Mouse (Mus musculus): ENCODE results near the gene Pdk2. TPM values are rescaled to one million over a fixed set of nuclear protein-coding genes. Genes with fewer than 3 reads are reported as not detected.

Gene Pdk2
- polyA plus RNA-seq, 1 experiment, result 274 TPM

DNA sequence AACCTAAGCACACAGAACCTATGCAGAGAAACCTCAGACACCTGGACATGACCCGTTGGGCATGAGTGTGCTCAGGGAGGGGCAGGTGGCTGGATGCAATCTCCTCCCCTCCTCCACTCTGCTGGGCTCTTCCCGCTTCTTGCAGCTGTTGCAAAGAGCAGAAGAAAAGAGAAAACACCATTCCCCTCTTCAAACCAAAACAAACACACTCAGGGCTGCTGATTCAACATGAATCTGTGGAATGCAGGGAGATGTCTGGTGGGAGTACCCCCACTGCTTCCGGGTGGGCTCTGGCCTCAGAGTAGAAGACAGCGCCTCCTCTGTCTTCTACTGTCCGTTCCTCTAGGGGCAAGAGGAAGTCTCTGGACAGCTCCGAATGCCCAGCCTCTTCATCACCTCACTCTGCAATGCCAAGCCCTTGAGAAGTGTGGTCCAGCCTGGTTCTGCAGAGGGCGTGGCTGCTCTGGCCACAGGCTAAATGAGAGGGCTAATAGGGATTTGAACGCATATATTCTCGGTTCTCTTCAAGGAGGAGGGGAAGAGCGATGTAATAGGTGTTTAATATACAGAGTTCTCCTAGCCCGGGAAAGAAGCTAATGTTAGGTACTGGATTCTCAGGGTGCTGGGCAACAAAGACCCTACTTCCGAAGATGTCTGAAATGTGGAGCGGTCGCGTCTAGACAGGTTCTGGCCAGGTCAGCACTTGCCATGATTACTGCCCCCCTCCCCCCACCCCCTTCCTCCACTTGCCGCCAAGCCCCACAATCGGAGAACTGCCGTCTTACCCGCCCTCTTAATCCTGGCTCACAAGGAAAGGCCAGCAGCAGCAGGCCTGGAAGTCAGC is 34.3 kb upstream of the Pdk2 start:
- Histone ChIP-seq H3K27ac (replicated peaks; ENCODE audit: low read depth, low read length) (no peak overlapping the region), H3K4me3 (ENCODE audit: insufficient read depth, low read depth, low read length) (peak overlapping the region; percentile 86), H3K4me1 (ENCODE audit: control insufficient read depth, insufficient read depth, insufficient read length, low read length) (peaks cover 10% of the 10 kb centered on the region; the same call in 1 of the 2 replicates)

GRCm38 (mm10) chr11:95074694-95075093 is 33.5 kb upstream of the Pdk2 start:
- Histone ChIP-seq H3K4me3 (ENCODE audit: insufficient read depth, low read depth, low read length) (no peak overlapping the region), H3K4me1 (ENCODE audit: control insufficient read depth, insufficient read depth, insufficient read length, low read length) (peaks cover 8% of the 10 kb centered on the region; the same call in 1 of the 2 replicates), H3K27ac (replicated peaks; ENCODE audit: low read depth, low read length) (no peak overlapping the region)

- Histone ChIP-seq H3K27ac (replicated peaks; ENCODE audit: low read depth, low read length) (no peak overlapping the region), H3K4me3 (ENCODE audit: insufficient read depth, low read depth, low read length) (no peak overlapping the region), H3K4me1 (ENCODE audit: control insufficient read depth, insufficient read depth, insufficient read length, low read length) (0 out of 2 replicates have a peak, but pooled peaks cover under 1% of the 10 kb centered on the region)
Measured at GRCm38 (mm10) chr11:95073835-95074234, 32.7 kb upstream of the Pdk2 start.

DNA sequence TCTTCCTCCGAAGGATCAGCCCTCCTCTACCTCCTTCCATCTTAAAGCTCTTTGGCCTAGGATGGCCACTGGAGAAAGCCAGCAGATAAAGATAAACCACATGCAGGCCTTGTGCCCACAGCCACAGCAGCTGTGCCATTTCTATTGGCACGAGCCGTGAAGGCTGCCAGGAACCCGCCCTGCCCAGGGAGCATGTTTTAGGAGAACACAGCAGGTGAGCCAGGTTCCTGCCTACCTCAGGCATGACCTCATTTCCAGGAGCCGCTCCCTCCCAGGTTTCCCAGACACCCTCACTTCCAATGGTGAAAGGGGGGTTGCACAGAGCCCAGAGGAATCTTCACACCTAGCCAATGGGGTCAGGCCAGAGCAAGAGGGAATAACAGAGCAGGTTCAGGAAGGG is 31.6 kb upstream of the Pdk2 start:
- Histone ChIP-seq H3K4me1 (ENCODE audit: control insufficient read depth, insufficient read depth, insufficient read length, low read length) (no peaks in the 10 kb centered on the region), H3K4me3 (ENCODE audit: insufficient read depth, low read depth, low read length) (no peak overlapping the region), H3K27ac (replicated peaks; ENCODE audit: low read depth, low read length) (no peak overlapping the region)

DNA sequence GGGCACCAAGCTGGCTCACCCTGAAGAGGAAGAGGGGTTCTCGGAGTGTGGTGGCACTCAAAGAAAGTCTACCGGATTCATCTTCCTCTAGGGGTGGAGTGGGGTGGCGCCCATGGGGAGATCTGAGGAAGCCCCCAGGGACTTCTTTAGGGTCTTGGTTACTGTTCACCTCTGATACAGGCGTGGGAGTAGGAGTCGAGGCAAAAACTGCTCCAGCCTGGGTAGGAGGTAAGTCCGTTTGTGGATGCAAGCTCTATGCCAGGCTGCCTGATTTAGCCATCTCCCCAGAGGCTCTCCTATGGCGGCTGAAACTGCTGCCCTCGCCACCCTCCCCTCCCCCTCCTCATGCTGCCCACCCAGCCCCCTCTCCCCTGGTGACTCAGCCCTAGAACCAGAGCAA is 31.0 kb upstream of the Pdk2 start:
- no peak overlapping the region for H3K27ac ChIP-seq (replicated peaks; ENCODE audit: low read depth, low read length)
- H3K4me3 ChIP-seq (ENCODE audit: insufficient read depth, low read depth, low read length), result no peak overlapping the region
- H3K4me1 ChIP-seq (ENCODE audit: control insufficient read depth, insufficient read depth, insufficient read length, low read length), result no peaks in the 10 kb centered on the region

- Histone ChIP-seq H3K4me3 (ENCODE audit: insufficient read depth, low read depth, low read length) (no peak overlapping the region), H3K4me1 (ENCODE audit: control insufficient read depth, insufficient read depth, insufficient read length, low read length) (no peaks in the 10 kb centered on the region)
Measured at GRCm38 (mm10) chr11:95071266-95071665, 30.1 kb upstream of the Pdk2 start.

GRCm38 (mm10) chr11:95070140-95071107 is 29.3 kb upstream of the Pdk2 start:
- Histone ChIP-seq H3K4me3 (ENCODE audit: insufficient read depth, low read depth, low read length) (no peak overlapping the region), H3K27ac (replicated peaks; ENCODE audit: low read depth, low read length) (no peak overlapping the region), H3K4me1 (ENCODE audit: control insufficient read depth, insufficient read depth, insufficient read length, low read length) (no peaks in the 10 kb centered on the region)

More at GRCm38 (mm10) chr11:95071266-95071665, 30.1 kb upstream of the Pdk2 start:
- H3K27ac ChIP-seq (replicated peaks; ENCODE audit: low read depth, low read length), result no peak overlapping the region

DNA sequence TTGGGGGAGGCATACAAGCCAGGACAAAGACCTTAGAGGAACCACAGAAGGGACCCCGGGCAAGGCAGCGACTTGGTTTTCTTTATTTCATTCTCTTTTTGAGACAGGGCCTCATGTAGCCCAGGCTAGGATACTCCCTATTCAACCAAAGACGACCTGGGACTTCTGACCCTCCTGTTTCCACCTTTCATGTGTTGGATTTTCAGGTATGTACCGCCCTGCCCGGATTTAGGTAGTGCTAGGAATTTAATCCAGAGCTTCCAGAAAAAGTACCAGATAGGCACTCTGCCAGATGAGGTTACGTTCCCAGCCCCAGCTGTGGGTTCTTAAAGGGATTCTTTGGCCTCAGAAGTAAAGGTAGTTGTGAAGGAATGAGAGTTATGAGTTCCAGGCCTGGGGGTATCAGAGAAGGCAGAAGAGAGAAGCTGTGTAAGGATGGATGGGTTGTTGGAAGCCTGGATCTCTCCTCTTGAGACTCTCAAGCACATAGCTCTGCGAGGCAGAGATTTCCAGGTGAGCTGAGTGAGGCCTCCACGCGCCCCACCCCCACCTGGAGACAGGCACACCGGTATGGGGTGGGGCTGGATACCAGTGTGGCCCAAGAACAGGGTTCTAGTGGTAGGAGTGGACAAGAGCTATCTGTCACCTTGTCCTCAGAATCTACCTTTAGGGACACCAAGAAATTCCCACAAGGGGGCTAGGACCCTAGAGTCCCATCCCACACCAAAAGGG is 28.2 kb upstream of the Pdk2 start:
- Histone ChIP-seq H3K27ac (replicated peaks; ENCODE audit: low read depth, low read length) (no peak overlapping the region), H3K4me3 (ENCODE audit: insufficient read depth, low read depth, low read length) (no peak overlapping the region), H3K4me1 (ENCODE audit: control insufficient read depth, insufficient read depth, insufficient read length, low read length) (no peaks in the 10 kb centered on the region)

DNA sequence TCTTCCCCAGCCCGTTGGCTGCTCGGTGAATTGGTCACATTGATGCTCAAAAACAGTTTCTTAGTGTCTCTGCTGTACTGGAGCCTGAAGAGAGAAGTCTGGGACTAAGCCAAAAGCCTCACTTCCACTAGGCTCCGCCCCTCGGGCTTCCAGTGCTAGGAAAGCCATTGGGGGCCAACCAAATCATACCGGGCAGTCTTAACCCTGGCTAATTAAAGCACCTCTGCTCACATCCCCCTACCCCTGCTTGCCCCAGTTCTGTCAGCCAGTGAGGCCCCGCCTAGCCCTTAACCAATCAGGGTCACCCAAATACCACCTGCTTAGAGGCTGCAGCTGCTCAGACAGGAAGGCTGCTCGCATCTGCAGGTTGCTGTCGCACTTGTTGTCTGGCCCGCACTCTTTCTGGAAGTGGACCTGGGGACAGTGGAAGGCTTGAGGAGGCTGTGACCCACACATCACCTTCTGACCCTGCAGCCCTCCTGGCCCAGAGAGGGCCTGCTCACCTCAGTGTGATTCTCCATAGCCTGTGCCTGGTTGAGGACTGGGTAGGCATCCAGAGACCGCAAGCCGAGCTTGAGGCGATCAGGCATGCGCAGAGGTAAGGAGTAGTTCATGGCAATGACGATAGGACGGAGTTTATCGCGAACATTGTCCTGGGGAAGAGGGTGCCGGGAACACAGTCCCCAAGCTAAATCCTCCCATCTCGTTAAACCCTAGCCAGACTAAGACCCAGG is 15.8 kb upstream of the Pdk2 start:
- Histone ChIP-seq H3K4me1 (ENCODE audit: control insufficient read depth, insufficient read depth, insufficient read length, low read length) (no peaks in the 10 kb centered on the region), H3K4me3 (ENCODE audit: insufficient read depth, low read depth, low read length) (no peak overlapping the region), H3K27ac (replicated peaks; ENCODE audit: low read depth, low read length) (no peak overlapping the region)

DNA sequence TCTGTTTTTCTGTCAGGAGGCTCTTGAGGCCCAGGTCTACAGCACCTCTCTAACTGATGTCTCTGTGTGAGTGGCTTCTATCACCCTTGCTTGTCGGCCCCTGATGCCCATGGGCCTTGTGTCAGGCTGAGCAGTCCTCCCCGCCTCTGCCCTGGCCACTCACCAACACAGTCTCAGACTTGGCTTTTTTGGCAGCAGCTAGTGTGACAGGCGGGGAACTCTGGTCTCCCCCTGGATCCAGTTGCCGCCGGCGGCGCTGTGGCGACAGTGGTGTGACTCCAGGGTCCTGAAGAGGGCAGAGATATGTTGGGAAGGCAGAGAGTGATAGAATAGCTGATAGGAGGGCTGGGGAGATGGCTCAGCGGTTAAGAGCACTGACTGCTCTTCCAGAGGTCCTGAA is 11.9 kb upstream of the Pdk2 start:
- H3K4me1 ChIP-seq (ENCODE audit: control insufficient read depth, insufficient read depth, insufficient read length, low read length), result no peaks in the 10 kb centered on the region
- no peak overlapping the region for H3K27ac ChIP-seq (replicated peaks; ENCODE audit: low read depth, low read length)
- no peak overlapping the region for H3K4me3 ChIP-seq (ENCODE audit: insufficient read depth, low read depth, low read length)

DNA sequence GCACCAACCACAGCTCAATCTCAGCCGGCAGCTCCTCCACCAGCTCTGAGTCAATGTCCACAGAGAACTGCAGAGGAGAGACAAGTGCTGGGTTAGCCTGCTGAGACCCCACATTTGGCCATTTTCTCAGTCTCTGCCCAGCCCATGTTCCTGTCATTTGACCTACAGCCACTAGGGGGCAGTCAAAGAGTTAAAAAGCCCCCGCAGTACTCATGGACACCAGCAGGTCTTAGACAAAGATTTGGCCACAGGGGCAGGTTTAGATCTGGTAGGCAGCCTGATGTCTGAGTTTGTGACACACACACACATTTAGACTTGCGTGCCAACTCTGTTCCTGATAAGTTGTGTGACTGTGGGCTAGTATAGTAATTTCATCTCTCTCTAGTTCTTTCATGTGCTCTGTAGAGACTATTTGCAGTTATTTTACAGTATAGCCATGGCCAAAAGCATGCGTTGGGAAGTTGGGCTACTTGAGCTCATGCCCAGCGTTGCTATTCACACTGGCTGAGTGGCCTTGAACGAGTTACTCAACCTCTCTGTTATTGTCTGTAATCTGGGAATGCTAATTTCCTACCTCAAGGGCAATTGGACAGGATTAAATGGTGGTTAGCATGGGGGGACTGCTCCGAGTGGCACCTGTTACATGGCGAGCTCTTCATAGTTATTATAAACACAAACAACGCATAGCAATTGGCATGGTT is 6.0 kb upstream of the Pdk2 start:
- Histone ChIP-seq H3K4me3 (ENCODE audit: insufficient read depth, low read depth, low read length) (no peak overlapping the region), H3K27ac (replicated peaks; ENCODE audit: low read depth, low read length) (no peak overlapping the region), H3K4me1 (ENCODE audit: control insufficient read depth, insufficient read depth, insufficient read length, low read length) (no peaks in the 10 kb centered on the region)

- Histone ChIP-seq H3K4me3 (ENCODE audit: insufficient read depth, low read depth, low read length) (no peak overlapping the region), H3K27ac (replicated peaks; ENCODE audit: low read depth, low read length) (no peak overlapping the region), H3K4me1 (ENCODE audit: control insufficient read depth, insufficient read depth, insufficient read length, low read length) (peaks cover under 1% of the 10 kb centered on the region; the same call in 1 of the 2 replicates)
Measured at GRCm38 (mm10) chr11:95044185-95044870, 3.2 kb upstream of the Pdk2 start.

- no peak overlapping the region for H3K4me3 ChIP-seq (ENCODE audit: insufficient read depth, low read depth, low read length)
- H3K4me1 ChIP-seq (ENCODE audit: control insufficient read depth, insufficient read depth, insufficient read length, low read length), result peaks cover 3% of the 10 kb centered on the region; the same call in 1 of the 2 replicates
- no peak overlapping the region for H3K27ac ChIP-seq (replicated peaks; ENCODE audit: low read depth, low read length)
Measured at GRCm38 (mm10) chr11:95043608-95044007, 2.5 kb upstream of the Pdk2 start.

All from brown adipose tissue, adult 24 weeks (tissue).